Comparison of ENCODE assay signal across 8 mouse cellular contexts in genomic region chr6:143165404-143166257, GRCm38 (mm10). TPM values are rescaled to one million over a fixed set of nuclear protein-coding genes. Genes with fewer than 3 reads are reported as not detected.
DNase-seq lines count a peak whose midpoint lies in the region; ATAC-seq and TF ChIP-seq lines count a peak whose summit lies in the region.

No protein-coding gene starts in this region.

- no peak for DNase-seq in thymus, adult 2 months
- DNase-seq in thymus, adult 18-20 months = no peak
- no peak for DNase-seq in lung, postnatal 10 days

- no peak for TF ChIP-seq POLR2A in thymus, adult 2 months (IDR thresholded peaks at IDR 0.05; ENCODE audit: control insufficient read depth, extremely low read depth, insufficient read depth, low read length, poor library complexity)

- H3K9me3 ChIP-seq in erythroblast, embryonic 14.5 days (ENCODE audit: control insufficient read depth, low read length) = no peaks in the 10 kb centered on the region
- no peaks in the 10 kb centered on the region for H3K9me3 ChIP-seq in limb, embryonic 13.5 days
- no peaks in the 10 kb centered on the region for H3K9me3 ChIP-seq in stomach, embryonic 16.5 days (replicated peaks; ENCODE audit: control insufficient read depth, low read length)

- H3K27ac ChIP-seq in thymus, adult 2 months (ENCODE audit: control insufficient read depth, insufficient read depth, low read length) = peak overlapping the region; percentile 89
- H3K27ac ChIP-seq in limb, embryonic 13.5 days = no peak overlapping the region
- H3K27ac ChIP-seq in stomach, embryonic 16.5 days (ENCODE audit: low read length) = no peak overlapping the region

- no peak for TF ChIP-seq CTCF in thymus, adult 2 months (IDR thresholded peaks at IDR 0.05; ENCODE audit: borderline replicate concordance, control insufficient read depth, extremely low read depth, insufficient read depth, low read length, poor library complexity)

- 46% methylated on average over 15 of the region's 15 CpGs for WGBS in thymus, adult 2 months
- WGBS in limb, embryonic 13.5 days = 56% methylated on average over 15 of the region's 15 CpGs
- WGBS in stomach, embryonic 16.5 days = 57% methylated on average over 15 of the region's 15 CpGs

- H3K4me1 ChIP-seq in erythroblast, embryonic 14.5 days (ENCODE audit: control insufficient read depth) = peaks cover 36% of the 10 kb centered on the region
- H3K4me1 ChIP-seq in thymus, adult 2 months (replicated peaks; ENCODE audit: control insufficient read depth, insufficient read depth, low read length) = peaks cover 23% of the 10 kb centered on the region
- peaks cover 33% of the 10 kb centered on the region for H3K4me1 ChIP-seq in limb, embryonic 13.5 days
- peaks cover 15% of the 10 kb centered on the region; the same call in 1 of the 2 replicates for H3K4me1 ChIP-seq in stomach, embryonic 16.5 days (ENCODE audit: control insufficient read depth, insufficient read depth, low read length)

- H3K36me3 ChIP-seq in erythroblast, embryonic 14.5 days (ENCODE audit: control insufficient read depth) = peaks cover 14% of the 10 kb centered on the region
- H3K36me3 ChIP-seq in thymus, adult 2 months (ENCODE audit: control insufficient read depth, insufficient read depth, low read length) = peaks cover 3% of the 10 kb centered on the region; the same call in 1 of the 2 replicates
- H3K36me3 ChIP-seq in limb, embryonic 13.5 days = no peaks in the 10 kb centered on the region; the same call in 1 of the 2 replicates
- no peaks in the 10 kb centered on the region for H3K36me3 ChIP-seq in stomach, embryonic 16.5 days (ENCODE audit: control insufficient read depth, insufficient read depth, low read length)

- peak overlapping the region; percentile 100 for H3K4me3 ChIP-seq in erythroblast, embryonic 14.5 days (replicated peaks)
- H3K4me3 ChIP-seq in thymus, adult 2 months (ENCODE audit: control insufficient read depth, insufficient read depth, low read length) = no peak overlapping the region
- H3K4me3 ChIP-seq in limb, embryonic 13.5 days = peak overlapping the region; percentile 94
- H3K4me3 ChIP-seq in stomach, embryonic 16.5 days (replicated peaks; ENCODE audit: low read length) = peak overlapping the region; percentile 91

- H3K4me2 ChIP-seq in limb, embryonic 13.5 days (replicated peaks) = peak overlapping the region; percentile 87
- peak overlapping the region; percentile 80 for H3K4me2 ChIP-seq in stomach, embryonic 16.5 days (ENCODE audit: low read depth, low read length)

- no peak for ATAC-seq in erythroblast, adult 5-6 weeks (replicated peaks; ENCODE audit: low FRiP score, poor library complexity, severe bottlenecking)
- no peak for ATAC-seq in limb, embryonic 13.5 days (ENCODE audit: low FRiP score, low read depth)
- no peak for ATAC-seq in stomach, embryonic 16.5 days (ENCODE audit: insufficient read depth, low FRiP score)
- no peak for ATAC-seq in frontal cortex, adult (ENCODE audit: low TSS enrichment)

- H3K9ac ChIP-seq in limb, embryonic 13.5 days = peak overlapping the region; percentile 89; the same call in 1 of the 2 replicates
- no peak overlapping the region for H3K9ac ChIP-seq in stomach, embryonic 16.5 days (ENCODE audit: low read length)

- no peaks in the 10 kb centered on the region for H3K27me3 ChIP-seq in erythroblast, embryonic 14.5 days (ENCODE audit: control insufficient read depth)
- H3K27me3 ChIP-seq in thymus, adult 2 months (ENCODE audit: control insufficient read depth, insufficient read depth, low read length) = no peaks in the 10 kb centered on the region
- no peaks in the 10 kb centered on the region; the same call in 1 of the 2 replicates for H3K27me3 ChIP-seq in limb, embryonic 13.5 days
- H3K27me3 ChIP-seq in stomach, embryonic 16.5 days (ENCODE audit: control insufficient read depth, insufficient read depth, low read length) = no peaks in the 10 kb centered on the region

RNA-seq across cellular contexts. Expression of gene Etnk1, which starts 1.4 kb away (rescaled TPM):
- 0.14 and 0.36 TPM in 2 replicates for polyA plus RNA-seq in erythroblast, embryonic 14.5 days (2012)
- total RNA-seq in erythroblast, adult 5-6 weeks (2015; ENCODE audit: low replicate concordance) = 37.8 and 42.1 TPM in 2 replicates
- 47.0 and 48.9 TPM in 2 replicates for total RNA-seq in erythroblast, adult 5-6 weeks (2017; ENCODE audit: low replicate concordance)
- polyA plus RNA-seq in thymus, adult 2 months (2012; rRNA removed) = 113 and 166 TPM in 2 replicates
- polyA plus RNA-seq in limb, embryonic 13.5 days (2015; fragmentation: Nextera tagmentation; extraction: Ambion mirVana) = 16.8 and 19.4 TPM in 2 replicates
- polyA plus RNA-seq in stomach, embryonic 16.5 days (2015; fragmentation: Nextera tagmentation; extraction: Ambion mirVana) = 16.1 and 16.3 TPM in 2 replicates

Comparison
In these comparisons a context has a peak if more than half of its experiments do, and no peak if none do; other contexts are left out.
1. RNA of gene Etnk1, which starts 1.4 kb away (polyA plus RNA-seq): 113 to 166 TPM in thymus, adult 2 months, 16.8 to 19.4 TPM in limb, embryonic 13.5 days and 16.1 to 16.3 TPM in stomach, embryonic 16.5 days; 0.14 to 0.36 TPM in erythroblast, embryonic 14.5 days; every median in the first group is over 10 times any median in the second.